Mouse (Mus musculus) hindbrain, embryonic 10.5 days (tissue): ENCODE data around the gene Il1rn. TPM values are rescaled to one million over a fixed set of nuclear protein-coding genes. Genes with fewer than 3 reads are reported as not detected.

Experiments used
- DNase-seq: peaks from one replicate; pipeline ENCODE4 v3.0.0-alpha.2; 2017; ENCODE audit warnings: low spot score
- H3K27ac ChIP-seq: fragments of 300-500 bp; sonication (generic); 2 replicates; pipeline ENCODE4 v1.5.1; 2016; ENCODE audit warnings: mild to moderate bottlenecking, moderate library complexity
- H3K27me3 ChIP-seq: fragments of 300-500 bp; sonication (generic); 2 replicates; pipeline ENCODE4 v1.6.1; 2016; ENCODE audit warnings: mild to moderate bottlenecking; ENCODE audit not compliant: poor library complexity, insufficient read depth, severe bottlenecking
- H3K36me3 ChIP-seq: fragments of 300-500 bp; sonication (generic); 2 replicates; pipeline ENCODE4 v1.6.1; 2016; ENCODE audit warnings: mild to moderate bottlenecking, moderate library complexity
- H3K4me1 ChIP-seq: fragments of 300-500 bp; sonication (generic); replicated peaks from 2 replicates; pipeline ENCODE4 v1.6.1; 2016; ENCODE audit warnings: mild to moderate bottlenecking
- H3K4me3 ChIP-seq: fragments of 300-500 bp; sonication (generic); 2 replicates; pipeline ENCODE4 v1.5.1; 2016; ENCODE audit warnings: mild to moderate bottlenecking, moderate library complexity
- H3K9me3 ChIP-seq: fragments of 300-500 bp; sonication (generic); 2 replicates; pipeline ENCODE4 v1.6.1; 2016; ENCODE audit warnings: mild to moderate bottlenecking, moderate library complexity
- WGBS: fragments of 180-500 bp; shearing (Covaris S2); methylation state at CpG from one replicate; pipeline ENCODE4 v1.1.7; 2016; 5-methylcytosine and 5-hydroxymethylcytosine counted together
- polyA plus RNA-seq: library from polyadenylated mRNA; unstranded; fragments of >200 nt; fragmentation: Nextera tagmentation; extraction: Ambion mirVana; gene quantifications from 2 replicates; pipeline ENCODE4 v1.2.1, GENCODE M21; 2016

Il1rn gene
- polyA plus RNA-seq, 1 experiment from 2014 or later, result 0.08 TPM

- Histone ChIP-seq H3K9me3 (no peaks in the 10 kb centered on the region), H3K4me3 (no peak overlapping the region), H3K36me3 (no peaks in the 10 kb centered on the region), H3K4me1 (no peaks in the 10 kb centered on the region), H3K27me3 (no peaks in the 10 kb centered on the region), H3K27ac (no peak overlapping the region)
- 84% methylated on average over 14 of the region's 14 CpGs for whole genome bisulfite sequencing
- no peak for DNase-seq
Observed at GRCm38 (mm10) chr2:24385111-24385961, 48.7 kb downstream of the Il1rn start.

- Histone ChIP-seq H3K27ac (no peak overlapping the region), H3K4me1 (no peaks in the 10 kb centered on the region), H3K27me3 (no peaks in the 10 kb centered on the region), H3K36me3 (no peaks in the 10 kb centered on the region), H3K4me3 (no peak overlapping the region), H3K9me3 (no peaks in the 10 kb centered on the region)
- WGBS, result 87% methylated on average over 21 of the region's 21 CpGs
- DNase-seq, result no peak
Observed at GRCm38 (mm10) chr2:24386158-24386963, 49.7 kb downstream of the Il1rn start.

- WGBS, result 89% methylated on average over 2 of the region's 2 CpGs
- Histone ChIP-seq H3K4me3 (no peak overlapping the region), H3K9me3 (no peaks in the 10 kb centered on the region), H3K36me3 (no peaks in the 10 kb centered on the region), H3K4me1 (no peaks in the 10 kb centered on the region), H3K27me3 (no peaks in the 10 kb centered on the region), H3K27ac (no peak overlapping the region)
- DNase-seq, result no peak
Observed at GRCm38 (mm10) chr2:24386964-24387320, 50.3 kb downstream of the Il1rn start.

DNA sequence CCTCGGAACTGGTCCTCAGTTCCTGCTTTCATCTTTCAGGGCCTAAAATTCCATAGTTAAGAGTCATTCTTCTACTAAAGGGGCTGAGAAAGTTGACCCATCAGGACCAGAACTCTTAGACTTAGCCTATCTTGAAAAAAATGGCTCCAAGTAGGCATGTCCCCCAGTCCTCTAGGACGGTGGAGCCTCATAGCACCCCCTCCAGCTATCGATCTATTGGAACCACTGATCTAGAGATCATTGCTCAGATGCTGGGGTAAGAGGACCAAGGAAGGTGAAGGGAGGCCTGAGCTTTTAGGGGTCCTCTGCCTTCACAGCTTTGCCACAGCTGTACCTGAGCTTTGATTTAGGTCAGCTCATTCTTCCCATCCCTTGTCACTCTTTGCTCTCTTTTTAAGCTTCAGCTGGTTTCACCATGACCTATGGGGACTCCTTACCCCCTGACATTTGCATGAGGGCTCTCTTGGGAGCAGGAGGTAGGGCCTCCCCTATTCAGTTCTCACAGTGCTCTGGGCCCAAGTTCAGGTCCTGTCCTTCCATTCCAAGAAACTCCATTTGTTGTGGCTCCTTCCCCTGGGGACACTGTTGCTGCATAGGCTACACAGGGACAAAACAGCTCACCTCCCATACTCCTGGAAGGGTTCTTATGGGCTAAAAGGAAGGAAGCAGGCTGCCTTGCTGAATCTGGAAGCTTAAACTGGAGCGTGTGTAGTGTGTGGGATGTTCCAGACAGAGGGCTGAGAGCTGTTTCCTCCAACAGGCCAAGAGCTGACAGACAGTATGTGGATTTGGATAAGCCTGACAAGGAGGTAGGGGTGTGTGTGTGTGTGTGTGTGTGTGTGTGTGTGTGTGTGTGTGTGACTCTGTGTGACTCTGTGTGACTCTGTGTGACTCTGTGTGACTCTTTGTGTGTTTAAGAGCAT is 51.0 kb downstream of the Il1rn start:
- Histone ChIP-seq H3K36me3 (no peaks in the 10 kb centered on the region), H3K27me3 (no peaks in the 10 kb centered on the region), H3K27ac (no peak overlapping the region), H3K4me3 (no peak overlapping the region), H3K9me3 (no peaks in the 10 kb centered on the region), H3K4me1 (no peaks in the 10 kb centered on the region)
- DNase-seq, result no peak
- WGBS, result 95% methylated on average over 4 of the region's 4 CpGs

- Histone ChIP-seq H3K4me1 (no peaks in the 10 kb centered on the region), H3K27ac (no peak overlapping the region), H3K9me3 (no peaks in the 10 kb centered on the region), H3K4me3 (no peak overlapping the region), H3K27me3 (no peaks in the 10 kb centered on the region), H3K36me3 (no peaks in the 10 kb centered on the region)
- whole genome bisulfite sequencing, result 88% methylated on average over 2 of the region's 2 CpGs
- no peak for DNase-seq
Observed at GRCm38 (mm10) chr2:24393251-24393650, 56.6 kb downstream of the Il1rn start.

GRCm38 (mm10) chr2:24397115-24397514 is 60.5 kb downstream of the Il1rn start:
- no peak for DNase-seq
- Histone ChIP-seq H3K4me1 (no peaks in the 10 kb centered on the region), H3K4me3 (no peak overlapping the region), H3K27me3 (no peaks in the 10 kb centered on the region), H3K27ac (no peak overlapping the region), H3K9me3 (no peaks in the 10 kb centered on the region), H3K36me3 (no peaks in the 10 kb centered on the region)
- WGBS, result 27% methylated on average over 2 of the region's 2 CpGs

DNA sequence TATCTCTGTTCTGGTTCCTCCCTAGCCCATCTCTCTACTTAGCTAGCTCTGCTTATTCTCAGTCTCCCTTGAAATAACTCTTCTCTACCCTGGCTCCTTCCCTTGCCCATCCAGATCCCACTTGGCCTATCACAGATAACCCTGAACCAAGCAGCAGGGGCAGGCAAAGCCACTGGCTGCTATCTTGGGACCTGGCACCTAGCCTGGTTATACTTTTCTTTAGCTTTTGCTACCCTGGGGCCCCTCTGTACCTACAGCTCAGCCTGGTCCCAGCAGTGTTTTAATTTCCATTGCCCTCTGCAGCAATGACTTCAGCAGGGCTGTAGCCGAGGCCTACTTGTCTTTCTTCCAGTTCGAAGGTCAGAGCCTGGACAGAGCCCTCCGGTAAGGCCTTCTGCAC is 64.1 kb downstream of the Il1rn start:
- peaks cover 16% of the 10 kb centered on the region for H3K27me3 ChIP-seq
- no peak for DNase-seq
- H3K36me3 ChIP-seq, result no peaks in the 10 kb centered on the region
- 91% methylated on average over 3 of the region's 3 CpGs for WGBS
- no peaks in the 10 kb centered on the region for H3K9me3 ChIP-seq
- no peak overlapping the region for H3K27ac ChIP-seq
- H3K4me1 ChIP-seq, result peaks cover 6% of the 10 kb centered on the region
- no peak overlapping the region for H3K4me3 ChIP-seq

Other genes starting within 250 kb of the Il1rn start
- gene Tbpl2, start 240.3 kb upstream of the Il1rn start, polyA plus RNA-seq, result not detected in 2 replicates
- gene Il1f8, start 183.7 kb upstream of the Il1rn start, polyA plus RNA-seq, result not detected in 2 replicates
- gene Il1f9, start 150.4 kb upstream of the Il1rn start, polyA plus RNA-seq, result not detected in 2 replicates
- not detected in 2 replicates for gene Il1f6, start 121.4 kb upstream of the Il1rn start, polyA plus RNA-seq
- not detected in 2 replicates for gene Il1f5, start 59.9 kb upstream of the Il1rn start, polyA plus RNA-seq
- gene Il1f10, start 45.7 kb upstream of the Il1rn start, polyA plus RNA-seq, result not detected in 2 replicates
- gene Psd4, start 30.7 kb downstream of the Il1rn start, polyA plus RNA-seq, result 0.86 and 0.90 TPM in 2 replicates
- gene Pax8, start 138.7 kb downstream of the Il1rn start, polyA plus RNA-seq, result 10.2 and 23.7 TPM in 2 replicates